Mouse (Mus musculus) testis, adult 2 months (tissue): Measurements from ENCODE around the gene Klhl8.

ENCODE experiments used
- CTCF ChIP-seq: fragments of 200-500 bp; IDR thresholded peaks from 2 replicates; pipeline ENCODE4 v1.5.1; 2012; ENCODE audit warnings: low read depth, mild to moderate bottlenecking, inconsistent platforms, low read length, moderate library complexity; ENCODE audit not compliant: control insufficient read depth, insufficient read depth, insufficient replicate concordance
- POLR2A ChIP-seq: fragments of 200-500 bp; IDR thresholded peaks from 2 replicates; pipeline ENCODE4 v1.6.1; 2012; ENCODE audit warnings: low read depth, mild to moderate bottlenecking, inconsistent platforms, low read length, moderate library complexity; ENCODE audit not compliant: control insufficient read depth

GRCm38 (mm10) chr5:103860622-103861021 lies 50.4 kb downstream of the Klhl8 start:
- TF ChIP-seq CTCF, result no peak
- TF ChIP-seq POLR2A, result no peak
